8 mouse cellular contexts compared by ENCODE assay signal in genomic region chr8:127499720-127500114, GRCm38 (mm10).
DNase-seq lines count a peak whose midpoint lies in the region; ATAC-seq lines count a peak whose summit lies in the region.

No protein-coding gene starts in this region.

- no peak for DNase-seq in heart, postnatal 36 days
- DNase-seq in T-cell, adult 2 months (ENCODE audit: low spot score): peak; percentile 6
- DNase-seq in hindbrain, embryonic 10.5 days (ENCODE audit: low spot score): no peak
- DNase-seq in midbrain, embryonic 10.5 days (ENCODE audit: low spot score): no peak
- DNase-seq in urinary bladder, postnatal 36 days (ENCODE audit: low spot score in 2 of 2): no peak
- no peak for DNase-seq in natural killer cell, adult 2 months (ENCODE audit: low spot score in 2 of 2)
- DNase-seq in cerebellum, adult 11 months: no peak

- WGBS in heart, embryonic 16.5 days: 66% methylated on average over 13 of the region's 13 CpGs
- WGBS in hindbrain, embryonic 10.5 days: 71% methylated on average over 13 of the region's 13 CpGs
- WGBS in midbrain, embryonic 10.5 days: 73% methylated on average over 13 of the region's 13 CpGs

- H3K36me3 ChIP-seq in heart, embryonic 16.5 days (ENCODE audit: control insufficient read depth, insufficient read depth): no peaks in the 10 kb centered on the region
- no peaks in the 10 kb centered on the region for H3K36me3 ChIP-seq in hindbrain, embryonic 10.5 days
- H3K36me3 ChIP-seq in midbrain, embryonic 10.5 days: no peaks in the 10 kb centered on the region

- no peaks in the 10 kb centered on the region for H3K9me3 ChIP-seq in heart, embryonic 16.5 days (replicated peaks; ENCODE audit: control insufficient read depth, low read length)
- H3K9me3 ChIP-seq in hindbrain, embryonic 10.5 days: no peaks in the 10 kb centered on the region
- no peaks in the 10 kb centered on the region for H3K9me3 ChIP-seq in midbrain, embryonic 10.5 days (replicated peaks)

- peak overlapping the region; percentile 2; the same call in 1 of the 2 replicates for H3K27ac ChIP-seq in heart, embryonic 16.5 days (ENCODE audit: low read length)
- peak overlapping the region; percentile 87 for H3K27ac ChIP-seq in hindbrain, embryonic 10.5 days
- peak overlapping the region; percentile 75 for H3K27ac ChIP-seq in midbrain, embryonic 10.5 days (replicated peaks)

- no peak for ATAC-seq in heart, embryonic 16.5 days (replicated peaks; ENCODE audit: extremely low read depth, insufficient read depth, low FRiP score)

- intact Hi-C loops in heart, postnatal 36 days (cut with DNase I): no loop called here

- peak overlapping the region; percentile 48 for H3K4me2 ChIP-seq in heart, embryonic 16.5 days (ENCODE audit: low read depth, low read length)

- H3K9ac ChIP-seq in heart, embryonic 16.5 days (ENCODE audit: low read length): no peak overlapping the region

- peaks cover 10% of the 10 kb centered on the region for H3K4me1 ChIP-seq in heart, embryonic 16.5 days (ENCODE audit: control insufficient read depth, insufficient read depth, low read length)
- peaks cover 51% of the 10 kb centered on the region for H3K4me1 ChIP-seq in hindbrain, embryonic 10.5 days (replicated peaks)
- H3K4me1 ChIP-seq in midbrain, embryonic 10.5 days: peaks cover 51% of the 10 kb centered on the region

- H3K27me3 ChIP-seq in heart, embryonic 16.5 days (ENCODE audit: control insufficient read depth, insufficient read depth, low read length): no peaks in the 10 kb centered on the region
- no peaks in the 10 kb centered on the region; the same call in 1 of the 2 replicates for H3K27me3 ChIP-seq in hindbrain, embryonic 10.5 days (ENCODE audit: insufficient read depth, poor library complexity, severe bottlenecking)
- peaks cover 17% of the 10 kb centered on the region; the same call in 1 of the 2 replicates for H3K27me3 ChIP-seq in midbrain, embryonic 10.5 days (ENCODE audit: low read depth, poor library complexity, severe bottlenecking)

- H3K4me3 ChIP-seq in heart, embryonic 16.5 days (ENCODE audit: low read length): peak overlapping the region; percentile 13
- no peak overlapping the region for H3K4me3 ChIP-seq in hindbrain, embryonic 10.5 days
- H3K4me3 ChIP-seq in midbrain, embryonic 10.5 days: no peak overlapping the region

Comparison
In these comparisons a context has a peak if more than half of its experiments do, and no peak if none do; other contexts are left out.
1. H3K27ac ChIP-seq: peak in every context shown above with its lines; median percentile 87 in hindbrain, embryonic 10.5 days; 75 in midbrain, embryonic 10.5 days; 2 in heart, embryonic 16.5 days.